ENCODE assay signal across 17 mouse cellular contexts in genomic region chr4:90125873-90126272, GRCm38 (mm10).
"Had no signal": no experiment of that assay in that cellular context is flagged by ENCODE, and none has a peak within 500 bp of the region (broad histone marks: within the 10 kb centered on the region; RNA-seq: fewer than 3 reads in every experiment).

No protein-coding gene starts in this region.

- H3K4me1 ChIP-seq: lung, embryonic 15.5 days; megakaryocyte, embryonic 14.5 days; midbrain, embryonic 15.5 days; neural tube, embryonic 12.5 days; stomach, embryonic 15.5 days had no signal

- H3K27me3 ChIP-seq: lung, embryonic 15.5 days; megakaryocyte, embryonic 14.5 days; midbrain, embryonic 15.5 days; neural tube, embryonic 12.5 days; stomach, embryonic 15.5 days had no signal

- H3K9ac ChIP-seq: liver, postnatal 0 days; lung, embryonic 15.5 days; midbrain, embryonic 15.5 days; neural tube, embryonic 12.5 days; stomach, embryonic 15.5 days had no signal

- DNase-seq: liver, postnatal 0 days; lung, adult 2 months; lung, postnatal 14 days; lung, postnatal 36 days; right cerebral cortex, postnatal 14 days; thymus, adult 2 months; thymus, postnatal 25 days; thymus, postnatal 4 days had no signal

- ATAC-seq: liver, postnatal 0 days; lung, postnatal 0 days; midbrain, embryonic 15.5 days had no signal

- H3K27ac ChIP-seq: lung, embryonic 15.5 days; macrophage; midbrain, embryonic 15.5 days; neural tube, embryonic 12.5 days; stomach, embryonic 15.5 days; stomach, postnatal 0 days had no signal

- H3K4me2 ChIP-seq: lung, embryonic 15.5 days; midbrain, embryonic 11.5 days; midbrain, embryonic 15.5 days; neural tube, embryonic 12.5 days; stomach, embryonic 15.5 days had no signal

- H3K4me3 ChIP-seq: lung, embryonic 15.5 days; megakaryocyte, embryonic 14.5 days; midbrain, embryonic 15.5 days; neural tube, embryonic 12.5 days; stomach, embryonic 15.5 days had no signal

- H3K36me3 ChIP-seq: lung, embryonic 15.5 days; midbrain, embryonic 15.5 days; neural tube, embryonic 12.5 days; stomach, embryonic 15.5 days had no signal

- H3K9me3 ChIP-seq: lung, embryonic 15.5 days; megakaryocyte, embryonic 14.5 days; midbrain, embryonic 15.5 days; neural tube, embryonic 12.5 days; stomach, embryonic 15.5 days had no signal
